Mouse (Mus musculus) layer of hippocampus, adult 9-10 months (tissue): ENCODE data around the gene Skil.

Experiments used
- DNase-seq: peaks from one replicate; pipeline ENCODE4 v3.0.0; 2022; ENCODE audit warnings: low spot score

Skil gene

GRCm38 (mm10) chr3:31094531-31095178 lies at the start of gene Skil:
TSS of gene Skil (plus strand) at chr3:31095058.
- DNase-seq: peak; percentile 90

GRCm38 (mm10) chr3:31047263-31047662 lies 47.6 kb upstream of the Skil start:
- no peak for DNase-seq

GRCm38 (mm10) chr3:31049087-31049486 lies 45.8 kb upstream of the Skil start:
- DNase-seq: no peak

- DNase-seq: no peak
These were observed 44.5 kb upstream of the Skil start for GRCm38 (mm10) chr3:31050375-31050774.

- no peak for DNase-seq
These were observed 43.1 kb upstream of the Skil start for GRCm38 (mm10) chr3:31051730-31052129.

- DNase-seq: no peak
These were observed 41.7 kb upstream of the Skil start for GRCm38 (mm10) chr3:31053191-31053590.

GRCm38 (mm10) chr3:31054888-31055287 lies 40.0 kb upstream of the Skil start:
- DNase-seq: no peak

GRCm38 (mm10) chr3:31056047-31056650 lies 38.7 kb upstream of the Skil start:
- no peak for DNase-seq

- peak; percentile 89 for DNase-seq
These were observed 37.9 kb upstream of the Skil start for GRCm38 (mm10) chr3:31056651-31057627.

- no peak for DNase-seq
These were observed 34.1 kb upstream of the Skil start for GRCm38 (mm10) chr3:31060745-31061102.

- no peak for DNase-seq
These were observed 33.6 kb upstream of the Skil start for GRCm38 (mm10) chr3:31061103-31061785.

GRCm38 (mm10) chr3:31061786-31062120 lies 33.1 kb upstream of the Skil start:
- no peak for DNase-seq

GRCm38 (mm10) chr3:31062325-31062724 lies 32.5 kb upstream of the Skil start:
- no peak for DNase-seq

- DNase-seq: no peak
These were observed 26.4 kb upstream of the Skil start for GRCm38 (mm10) chr3:31068482-31068881.

GRCm38 (mm10) chr3:31071804-31072203 lies 23.1 kb upstream of the Skil start:
- no peak for DNase-seq

- no peak for DNase-seq
These were observed 19.1 kb upstream of the Skil start for GRCm38 (mm10) chr3:31075808-31076207.

- DNase-seq: no peak
These were observed 17.7 kb upstream of the Skil start for GRCm38 (mm10) chr3:31077068-31077703.

- DNase-seq: no peak
These were observed 15.4 kb upstream of the Skil start for GRCm38 (mm10) chr3:31079450-31079849.

GRCm38 (mm10) chr3:31080791-31081502 lies 13.9 kb upstream of the Skil start:
- no peak for DNase-seq

GRCm38 (mm10) chr3:31082838-31083506 lies 11.9 kb upstream of the Skil start:
- DNase-seq: no peak
